Mouse (Mus musculus): ENCODE results near the gene Dact3. TPM values are rescaled to one million over a fixed set of nuclear protein-coding genes. Genes with fewer than 3 reads are reported as not detected.

Dact3 gene
- polyA plus RNA-seq, 1 experiment from 2014 or later: 2.6 TPM

DNA sequence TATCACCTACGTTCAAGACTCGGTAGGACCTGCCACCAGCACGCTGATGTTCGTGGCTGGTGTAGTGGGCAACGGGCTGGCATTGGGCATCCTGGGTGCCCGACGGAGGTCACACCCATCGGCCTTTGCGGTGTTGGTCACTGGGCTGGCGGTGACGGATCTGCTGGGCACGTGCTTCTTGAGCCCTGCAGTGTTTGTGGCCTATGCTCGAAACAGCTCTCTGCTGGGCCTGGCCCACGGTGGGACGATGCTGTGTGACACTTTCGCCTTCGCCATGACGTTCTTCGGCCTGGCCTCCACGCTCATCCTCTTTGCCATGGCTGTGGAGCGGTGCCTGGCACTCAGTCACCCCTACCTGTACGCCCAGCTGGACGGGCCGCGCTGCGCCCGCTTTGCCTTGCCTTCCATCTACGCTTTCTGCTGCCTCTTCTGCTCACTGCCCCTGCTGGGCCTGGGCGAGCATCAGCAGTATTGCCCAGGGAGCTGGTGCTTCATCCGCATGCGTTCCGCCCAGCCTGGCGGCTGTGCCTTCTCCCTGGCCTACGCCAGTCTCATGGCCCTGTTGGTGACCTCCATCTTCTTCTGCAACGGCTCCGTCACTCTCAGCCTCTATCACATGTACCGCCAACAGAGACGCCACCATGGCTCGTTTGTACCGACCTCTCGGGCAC is 31.9 kb downstream of the Dact3 start:
- no peak overlapping the region for H3K4me2 ChIP-seq (ENCODE audit: low read length)
- ATAC-seq: no peak
- 94% methylated on average over 41 of the region's 41 CpGs for WGBS
- no peaks in the 10 kb centered on the region for H3K36me3 ChIP-seq (ENCODE audit: control insufficient read depth, insufficient read depth)
- H3K4me1 ChIP-seq (replicated peaks; ENCODE audit: control insufficient read depth, insufficient read depth, low read length): no peaks in the 10 kb centered on the region; the same call in 1 of the 2 replicates
- no peaks in the 10 kb centered on the region for H3K9me3 ChIP-seq (ENCODE audit: control insufficient read depth, low read length)
- no peak overlapping the region for H3K4me3 ChIP-seq (replicated peaks; ENCODE audit: low read length)
- no peak overlapping the region for H3K9ac ChIP-seq (replicated peaks; ENCODE audit: low read depth, low read length)
- no peaks in the 10 kb centered on the region for H3K27me3 ChIP-seq (replicated peaks; ENCODE audit: control insufficient read depth, insufficient read depth, low read length)
- no peak overlapping the region for H3K27ac ChIP-seq (ENCODE audit: low read length)

- Histone ChIP-seq H3K27ac (ENCODE audit: low read length) (no peak overlapping the region), H3K9ac (replicated peaks; ENCODE audit: low read depth, low read length) (no peak overlapping the region), H3K27me3 (replicated peaks; ENCODE audit: control insufficient read depth, insufficient read depth, low read length) (no peaks in the 10 kb centered on the region), H3K9me3 (ENCODE audit: control insufficient read depth, low read length) (no peaks in the 10 kb centered on the region), H3K4me2 (ENCODE audit: low read length) (no peak overlapping the region), H3K4me3 (replicated peaks; ENCODE audit: low read length) (no peak overlapping the region), H3K4me1 (replicated peaks; ENCODE audit: control insufficient read depth, insufficient read depth, low read length) (no peaks in the 10 kb centered on the region; the same call in 1 of the 2 replicates), H3K36me3 (ENCODE audit: control insufficient read depth, insufficient read depth) (no peaks in the 10 kb centered on the region)
- 84% methylated on average over 7 of the region's 7 CpGs for WGBS
- ATAC-seq: no peak
These were observed 32.7 kb downstream of the Dact3 start for GRCm38 (mm10) chr7:16907842-16908241.

DNA sequence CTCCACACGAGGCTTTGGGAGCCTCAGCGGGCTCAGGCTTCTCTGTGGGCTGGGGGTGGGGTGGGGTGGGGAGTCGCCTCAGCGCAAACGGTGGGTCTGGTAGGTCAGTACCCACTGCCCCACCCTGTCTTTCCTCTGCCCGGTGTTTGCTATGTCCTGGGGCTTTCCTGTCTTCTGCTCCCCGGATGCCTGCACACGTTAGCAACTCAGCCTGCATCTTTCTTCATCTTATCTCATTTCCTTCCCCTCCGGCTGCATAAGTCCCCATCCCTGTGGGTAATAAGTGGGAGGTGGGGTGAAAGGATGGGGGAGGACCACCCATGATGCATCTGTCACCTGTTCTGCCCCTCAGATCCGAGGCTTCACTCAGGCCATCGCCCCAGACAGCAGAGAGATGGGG is 33.2 kb downstream of the Dact3 start:
- H3K9me3 ChIP-seq (ENCODE audit: control insufficient read depth, low read length): no peaks in the 10 kb centered on the region
- no peaks in the 10 kb centered on the region; the same call in 1 of the 2 replicates for H3K4me1 ChIP-seq (replicated peaks; ENCODE audit: control insufficient read depth, insufficient read depth, low read length)
- no peak overlapping the region for H3K9ac ChIP-seq (replicated peaks; ENCODE audit: low read depth, low read length)
- no peaks in the 10 kb centered on the region for H3K36me3 ChIP-seq (ENCODE audit: control insufficient read depth, insufficient read depth)
- 54% methylated on average over 11 of the region's 11 CpGs for WGBS
- H3K4me3 ChIP-seq (replicated peaks; ENCODE audit: low read length): no peak overlapping the region
- H3K27me3 ChIP-seq (replicated peaks; ENCODE audit: control insufficient read depth, insufficient read depth, low read length): no peaks in the 10 kb centered on the region
- ATAC-seq: no peak
- H3K4me2 ChIP-seq (ENCODE audit: low read length): no peak overlapping the region
- no peak overlapping the region for H3K27ac ChIP-seq (ENCODE audit: low read length)

GRCm38 (mm10) chr7:16908859-16909258 is 33.7 kb downstream of the Dact3 start:
- Histone ChIP-seq H3K36me3 (ENCODE audit: control insufficient read depth, insufficient read depth) (no peaks in the 10 kb centered on the region), H3K4me1 (replicated peaks; ENCODE audit: control insufficient read depth, insufficient read depth, low read length) (no peaks in the 10 kb centered on the region; the same call in 1 of the 2 replicates), H3K9me3 (ENCODE audit: control insufficient read depth, low read length) (no peaks in the 10 kb centered on the region), H3K4me2 (ENCODE audit: low read length) (no peak overlapping the region), H3K9ac (replicated peaks; ENCODE audit: low read depth, low read length) (0 out of 2 replicates have a peak overlapping the region, but pooled peaks have one; percentile 20), H3K4me3 (replicated peaks; ENCODE audit: low read length) (no peak overlapping the region), H3K27ac (ENCODE audit: low read length) (no peak overlapping the region), H3K27me3 (replicated peaks; ENCODE audit: control insufficient read depth, insufficient read depth, low read length) (no peaks in the 10 kb centered on the region)
- no peak for ATAC-seq
- WGBS: 60% methylated on average over 11 of the region's 11 CpGs

DNA sequence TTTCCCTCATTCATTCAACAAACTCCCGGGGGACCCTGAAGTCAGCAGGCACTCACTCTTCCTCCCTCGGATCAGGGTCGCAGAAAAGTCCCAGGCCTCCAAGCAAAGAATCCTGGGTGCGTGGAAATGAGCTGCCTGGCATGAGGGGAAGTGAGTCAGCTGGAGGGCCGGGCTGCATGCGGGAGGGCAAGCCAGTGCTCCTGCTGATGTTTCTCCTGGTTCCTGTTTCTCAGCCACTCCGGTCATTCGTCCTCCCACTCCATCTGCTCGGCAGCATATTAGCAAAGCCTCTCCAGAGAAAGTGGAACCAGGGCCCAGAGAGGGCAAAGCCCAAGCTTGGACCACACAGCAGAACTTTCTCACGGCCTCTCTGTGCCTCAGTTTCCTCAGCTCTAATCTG is 34.8 kb downstream of the Dact3 start:
- Histone ChIP-seq H3K9ac (replicated peaks; ENCODE audit: low read depth, low read length) (no peak overlapping the region), H3K27ac (ENCODE audit: low read length) (no peak overlapping the region), H3K4me3 (replicated peaks; ENCODE audit: low read length) (no peak overlapping the region), H3K4me2 (ENCODE audit: low read length) (no peak overlapping the region), H3K4me1 (replicated peaks; ENCODE audit: control insufficient read depth, insufficient read depth, low read length) (no peaks in the 10 kb centered on the region; the same call in 1 of the 2 replicates), H3K27me3 (replicated peaks; ENCODE audit: control insufficient read depth, insufficient read depth, low read length) (no peaks in the 10 kb centered on the region), H3K9me3 (ENCODE audit: control insufficient read depth, low read length) (no peaks in the 10 kb centered on the region), H3K36me3 (ENCODE audit: control insufficient read depth, insufficient read depth) (0 out of 2 replicates have a peak, but pooled peaks cover 2% of the 10 kb centered on the region)
- no peak for ATAC-seq
- WGBS: 59% methylated on average over 10 of the region's 10 CpGs

DNA sequence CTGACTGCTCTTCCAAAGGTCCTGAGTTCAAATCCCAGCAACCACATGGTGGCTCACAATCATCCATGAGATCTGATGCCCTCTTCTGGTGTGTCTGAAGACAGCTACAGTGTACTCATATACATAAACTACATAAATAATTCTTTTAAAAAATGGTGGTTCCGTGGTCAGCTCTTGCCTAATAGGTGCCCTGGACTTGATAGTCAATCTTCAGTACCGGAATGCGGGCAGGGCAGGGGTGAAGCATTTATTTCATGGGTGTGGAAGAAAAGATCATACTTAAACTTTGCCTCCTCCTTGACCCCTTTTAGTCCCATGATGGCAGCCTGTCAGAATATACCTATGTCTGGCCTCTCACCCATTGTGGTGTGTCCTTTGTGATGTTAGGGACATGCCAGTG is 36.8 kb downstream of the Dact3 start:
- H3K27me3 ChIP-seq (replicated peaks; ENCODE audit: control insufficient read depth, insufficient read depth, low read length): no peaks in the 10 kb centered on the region
- H3K4me1 ChIP-seq (replicated peaks; ENCODE audit: control insufficient read depth, insufficient read depth, low read length): no peaks in the 10 kb centered on the region
- no peak overlapping the region for H3K27ac ChIP-seq (ENCODE audit: low read length)
- ATAC-seq: no peak
- WGBS: 91% methylated on average over 3 of the region's 3 CpGs
- no peak overlapping the region for H3K4me3 ChIP-seq (replicated peaks; ENCODE audit: low read length)
- H3K9me3 ChIP-seq (ENCODE audit: control insufficient read depth, low read length): no peaks in the 10 kb centered on the region
- no peak overlapping the region for H3K9ac ChIP-seq (replicated peaks; ENCODE audit: low read depth, low read length)
- H3K36me3 ChIP-seq (ENCODE audit: control insufficient read depth, insufficient read depth): peaks cover 8% of the 10 kb centered on the region; the same call in 1 of the 2 replicates
- no peak overlapping the region for H3K4me2 ChIP-seq (ENCODE audit: low read length)

- H3K27ac ChIP-seq (ENCODE audit: low read length): no peak overlapping the region
- H3K27me3 ChIP-seq (replicated peaks; ENCODE audit: control insufficient read depth, insufficient read depth, low read length): no peaks in the 10 kb centered on the region
- no peak overlapping the region for H3K9ac ChIP-seq (replicated peaks; ENCODE audit: low read depth, low read length)
- H3K4me1 ChIP-seq (replicated peaks; ENCODE audit: control insufficient read depth, insufficient read depth, low read length): no peaks in the 10 kb centered on the region
- no peak for ATAC-seq
- no peak overlapping the region for H3K4me3 ChIP-seq (replicated peaks; ENCODE audit: low read length)
- no peaks in the 10 kb centered on the region for H3K9me3 ChIP-seq (ENCODE audit: control insufficient read depth, low read length)
- no peak overlapping the region for H3K4me2 ChIP-seq (ENCODE audit: low read length)
- H3K36me3 ChIP-seq (ENCODE audit: control insufficient read depth, insufficient read depth): peaks cover 11% of the 10 kb centered on the region; the same call in 1 of the 2 replicates
- 91% methylated on average over 6 of the region's 6 CpGs for WGBS
These were observed 37.2 kb downstream of the Dact3 start for GRCm38 (mm10) chr7:16912360-16912759.

- no peak overlapping the region for H3K4me2 ChIP-seq (ENCODE audit: low read length)
- H3K27me3 ChIP-seq (replicated peaks; ENCODE audit: control insufficient read depth, insufficient read depth, low read length): no peaks in the 10 kb centered on the region
- WGBS: 37% methylated on average over 10 of the region's 10 CpGs
- H3K27ac ChIP-seq (ENCODE audit: low read length): no peak overlapping the region
- H3K9ac ChIP-seq (replicated peaks; ENCODE audit: low read depth, low read length): no peak overlapping the region
- H3K9me3 ChIP-seq (ENCODE audit: control insufficient read depth, low read length): no peaks in the 10 kb centered on the region
- H3K4me3 ChIP-seq (replicated peaks; ENCODE audit: low read length): no peak overlapping the region
- peak; percentile 72 for ATAC-seq
- no peaks in the 10 kb centered on the region; the same call in 1 of the 2 replicates for H3K4me1 ChIP-seq (replicated peaks; ENCODE audit: control insufficient read depth, insufficient read depth, low read length)
- H3K36me3 ChIP-seq (ENCODE audit: control insufficient read depth, insufficient read depth): peaks cover 15% of the 10 kb centered on the region; the same call in 1 of the 2 replicates
These were observed 38.8 kb downstream of the Dact3 start for GRCm38 (mm10) chr7:16913806-16914452.

DNA sequence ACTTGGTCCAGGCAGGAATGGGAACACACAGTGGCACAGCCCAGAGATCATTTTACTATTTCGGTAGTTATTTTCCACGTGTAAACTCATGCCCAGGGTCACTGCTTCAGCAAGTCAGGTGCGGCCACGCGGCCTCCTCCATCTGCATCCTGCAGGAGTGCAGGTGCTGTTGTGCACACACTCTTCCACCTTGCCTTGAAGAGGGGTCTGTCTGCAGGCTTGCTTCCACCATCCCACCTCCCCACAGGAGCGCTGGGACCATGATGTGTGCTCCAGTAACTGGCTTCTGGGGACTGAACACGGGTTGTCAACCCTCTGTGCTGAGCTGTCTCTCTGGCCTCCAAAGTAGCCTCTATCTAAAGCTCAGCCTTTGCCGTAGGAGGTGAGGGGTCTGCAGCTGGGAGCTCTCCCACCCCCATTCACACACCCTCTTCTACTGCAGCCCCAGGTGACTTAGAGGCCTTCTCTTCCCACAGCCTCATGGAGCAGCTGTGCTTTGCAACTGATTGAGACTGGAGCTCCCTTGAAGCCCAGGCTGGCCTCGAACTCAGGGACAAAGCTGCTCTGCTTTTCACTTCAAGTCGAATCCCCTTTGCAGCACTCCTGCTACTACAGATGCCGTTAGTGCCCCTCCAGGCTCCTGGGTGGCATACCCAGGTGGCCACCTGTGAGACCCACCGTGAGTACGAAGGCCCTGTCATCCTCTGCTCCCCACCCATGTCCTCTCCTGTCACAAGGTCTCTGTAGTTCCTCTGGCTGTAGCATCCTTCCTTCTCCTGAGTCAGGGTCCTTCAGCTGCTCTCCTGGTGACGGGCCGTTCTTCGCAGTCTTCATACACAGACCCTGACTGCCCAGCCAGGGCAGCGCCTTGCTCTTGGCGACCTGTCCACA is 39.6 kb downstream of the Dact3 start:
- H3K27me3 ChIP-seq (replicated peaks; ENCODE audit: control insufficient read depth, insufficient read depth, low read length): no peaks in the 10 kb centered on the region
- 83% methylated on average over 18 of the region's 18 CpGs for WGBS
- no peak overlapping the region for H3K27ac ChIP-seq (ENCODE audit: low read length)
- H3K9me3 ChIP-seq (ENCODE audit: control insufficient read depth, low read length): no peaks in the 10 kb centered on the region
- peaks cover 15% of the 10 kb centered on the region; the same call in 1 of the 2 replicates for H3K36me3 ChIP-seq (ENCODE audit: control insufficient read depth, insufficient read depth)
- no peak overlapping the region for H3K4me2 ChIP-seq (ENCODE audit: low read length)
- no peak overlapping the region for H3K4me3 ChIP-seq (replicated peaks; ENCODE audit: low read length)
- 0 out of 2 replicates have a peak, but pooled peaks have one; percentile 2 for ATAC-seq
- H3K9ac ChIP-seq (replicated peaks; ENCODE audit: low read depth, low read length): no peak overlapping the region
- H3K4me1 ChIP-seq (replicated peaks; ENCODE audit: control insufficient read depth, insufficient read depth, low read length): peaks cover 5% of the 10 kb centered on the region
